Mouse (Mus musculus): ENCODE measurements around the gene Slc26a10.
A peak's percentile ranks its signal among the peaks of the same experiment; 100 is the strongest.

Slc26a10 gene

GRCm38 (mm10) chr10:127179871-127180694, at the start of gene Slc26a10:
Slc26a10 (minus strand) TSS chr10:127180645.
- DNase-seq = no peak

GRCm38 (mm10) chr10:127228897-127229296, 48.5 kb upstream of the Slc26a10 start:
- peak in 1 of 2 experiments; percentile 57 for DNase-seq

- no peak for DNase-seq
Observed at GRCm38 (mm10) chr10:127227163-127227562, 46.7 kb upstream of the Slc26a10 start.

GRCm38 (mm10) chr10:127226318-127226895, 46.0 kb upstream of the Slc26a10 start:
- DNase-seq = peak in 1 of 2 experiments; percentile 33

GRCm38 (mm10) chr10:127225732-127226131, 45.3 kb upstream of the Slc26a10 start:
- no peak for DNase-seq

- DNase-seq = no peak
Observed at GRCm38 (mm10) chr10:127225213-127225612, 44.8 kb upstream of the Slc26a10 start.

GRCm38 (mm10) chr10:127218339-127218738, 37.9 kb upstream of the Slc26a10 start:
- DNase-seq = no peak

- no peak for DNase-seq
Observed at GRCm38 (mm10) chr10:127217177-127217576, 36.7 kb upstream of the Slc26a10 start.

GRCm38 (mm10) chr10:127216456-127216855, 36.0 kb upstream of the Slc26a10 start:
- peak; percentile 35 to 40 for DNase-seq

GRCm38 (mm10) chr10:127214422-127214803, 34.0 kb upstream of the Slc26a10 start:
- DNase-seq = no peak

- no peak for DNase-seq
Observed at GRCm38 (mm10) chr10:127213704-127214421, 33.4 kb upstream of the Slc26a10 start.

- DNase-seq = no peak
Observed at GRCm38 (mm10) chr10:127213272-127213671, 32.8 kb upstream of the Slc26a10 start.

GRCm38 (mm10) chr10:127211414-127211854, 31.0 kb upstream of the Slc26a10 start, which contains the start of gene Pip4k2c:
Pip4k2c (minus strand) TSS chr10:127211585.
- peak; percentile 88 to 93 for DNase-seq

GRCm38 (mm10) chr10:127210961-127211405, 30.5 kb upstream of the Slc26a10 start:
- DNase-seq = peak in 1 of 2 experiments; percentile 19

- no peak for DNase-seq
Observed at GRCm38 (mm10) chr10:127209928-127210570, 29.6 kb upstream of the Slc26a10 start.

- no peak for DNase-seq
Observed at GRCm38 (mm10) chr10:127208921-127209320, 28.5 kb upstream of the Slc26a10 start.

GRCm38 (mm10) chr10:127205373-127205772, 24.9 kb upstream of the Slc26a10 start:
- DNase-seq = no peak

GRCm38 (mm10) chr10:127204589-127204988, 24.1 kb upstream of the Slc26a10 start:
- DNase-seq = no peak

GRCm38 (mm10) chr10:127203106-127203505, 22.7 kb upstream of the Slc26a10 start:
- DNase-seq = no peak

- DNase-seq = no peak
Observed at GRCm38 (mm10) chr10:127200279-127200678, 19.8 kb upstream of the Slc26a10 start.

GRCm38 (mm10) chr10:127199474-127199873, 19.0 kb upstream of the Slc26a10 start:
- no peak for DNase-seq

- DNase-seq = no peak
Observed at GRCm38 (mm10) chr10:127199068-127199467, 18.6 kb upstream of the Slc26a10 start.

- no peak for DNase-seq
Observed at GRCm38 (mm10) chr10:127198492-127198891, 18.0 kb upstream of the Slc26a10 start.

Measured in cerebellum, postnatal 36 days (tissue).